Mouse (Mus musculus): Measurements from ENCODE around the gene Zscan21. TPM values are rescaled to one million over a fixed set of nuclear protein-coding genes. Genes with fewer than 3 reads are reported as not detected.

The Zscan21 gene
- total and polyA plus RNA-seq, 2 experiments = 6.8 to 8.9 TPM

DNA sequence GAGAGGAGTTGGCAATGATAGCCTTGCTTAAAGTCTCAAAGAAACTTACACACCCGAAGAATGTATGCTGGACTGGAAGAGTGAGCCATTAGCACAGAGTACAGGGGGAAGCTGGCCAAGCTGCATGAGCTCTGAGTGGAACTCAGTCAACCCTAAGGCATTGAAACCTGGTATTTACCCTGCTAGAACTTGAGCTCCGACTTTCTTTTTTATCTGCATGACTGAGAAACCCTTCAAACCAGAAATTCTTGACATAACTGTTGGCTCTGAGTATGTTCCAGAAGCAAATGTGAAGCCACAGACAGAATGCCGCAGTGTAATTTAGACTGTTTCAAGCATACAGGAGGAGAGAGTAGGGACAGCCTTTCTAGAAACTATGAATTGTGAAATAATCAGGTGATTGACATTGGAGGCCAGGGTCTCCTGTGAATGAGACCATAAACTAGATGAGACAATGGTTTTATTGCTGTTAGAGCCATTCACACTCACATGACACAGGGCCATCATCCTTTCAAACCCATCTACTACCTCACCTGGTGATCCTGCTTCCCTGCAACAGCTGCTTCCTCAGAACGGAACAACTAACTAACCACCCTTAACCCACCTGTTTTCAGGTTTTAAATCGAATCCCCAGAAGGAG is 15.8 kb downstream of the Zscan21 start:
- DNase-seq (ENCODE audit: extremely low read depth, low read depth, low spot score) = no peak
- Histone ChIP-seq H3K9ac (ENCODE audit: low read depth, low read length) (no peak overlapping the region), H3K4me1 (ENCODE audit: control insufficient read depth, insufficient read depth, low read length) (no peaks in the 10 kb centered on the region), H3K79me2 (ENCODE audit: control insufficient read depth, insufficient read depth, low read length) (no peaks in the 10 kb centered on the region), H3K4me3 (ENCODE audit: insufficient read depth, low read depth, low read length) (no peak overlapping the region), H3K36me3 (ENCODE audit: control insufficient read depth, insufficient read depth, low read length) (peaks cover 47% of the 10 kb centered on the region), H3K27me3 (ENCODE audit: control insufficient read depth, insufficient read depth, low read length) (no peaks in the 10 kb centered on the region), H3K27ac (replicated peaks; ENCODE audit: insufficient read depth, low read depth, low read length) (no peak overlapping the region)
- WGBS = 92% methylated on average over 5 of the region's 5 CpGs
- no peak for TF ChIP-seq CTCF (IDR thresholded peaks at IDR 0.05; ENCODE audit: low read depth, low read length)
- no peak for TF ChIP-seq POLR2A (IDR thresholded peaks at IDR 0.05; ENCODE audit: extremely low read depth, insufficient read depth, low read length)

GRCm38 (mm10) chr5:138137257-138137656 is 20.6 kb downstream of the Zscan21 start:
- no peaks in the 10 kb centered on the region for H3K4me1 ChIP-seq (ENCODE audit: control insufficient read depth, insufficient read depth, low read length)
- H3K4me3 ChIP-seq (ENCODE audit: insufficient read depth, low read depth, low read length) = no peak overlapping the region
- TF ChIP-seq CTCF (IDR thresholded peaks at IDR 0.05; ENCODE audit: low read depth, low read length) (no peak), POLR2A (IDR thresholded peaks at IDR 0.05; ENCODE audit: extremely low read depth, insufficient read depth, low read length) (no peak)
- WGBS = 20% methylated on average over 4 of the region's 4 CpGs
- no peaks in the 10 kb centered on the region for H3K79me2 ChIP-seq (ENCODE audit: control insufficient read depth, insufficient read depth, low read length)
- H3K27me3 ChIP-seq (ENCODE audit: control insufficient read depth, insufficient read depth, low read length) = no peaks in the 10 kb centered on the region
- DNase-seq (ENCODE audit: extremely low read depth, low read depth, low spot score) = no peak
- peaks cover 17% of the 10 kb centered on the region for H3K36me3 ChIP-seq (ENCODE audit: control insufficient read depth, insufficient read depth, low read length)
- H3K27ac ChIP-seq (replicated peaks; ENCODE audit: insufficient read depth, low read depth, low read length) = no peak overlapping the region
- no peak overlapping the region for H3K9ac ChIP-seq (ENCODE audit: low read depth, low read length)

DNA sequence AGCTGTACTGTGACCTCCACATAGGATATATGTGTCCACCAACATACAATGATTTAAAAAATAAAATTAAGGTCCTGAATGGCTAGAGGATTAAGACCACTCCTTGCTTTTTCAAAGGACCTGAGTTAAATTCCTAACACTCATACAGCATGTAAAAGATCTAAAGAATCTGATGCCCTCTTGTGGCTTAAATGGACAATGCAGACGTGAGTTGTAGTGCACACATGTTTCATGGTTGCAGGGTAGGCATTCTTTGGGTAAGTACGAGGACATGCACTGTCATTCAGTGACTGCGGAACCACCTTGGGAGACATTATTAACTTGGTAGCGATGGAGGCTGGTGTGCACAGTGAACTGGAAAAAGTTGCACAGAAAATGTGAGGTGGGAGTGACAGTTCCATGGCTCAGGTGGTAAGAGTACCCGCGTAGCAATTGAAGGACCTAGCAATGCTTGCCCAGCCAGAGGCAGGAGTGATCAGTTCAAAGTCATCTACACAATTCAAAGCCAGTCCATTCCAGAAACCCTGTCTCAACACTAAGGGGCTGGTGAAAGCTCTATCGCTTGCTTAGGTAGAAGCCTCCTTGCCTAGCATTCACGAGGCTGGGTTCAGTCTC is 21.3 kb downstream of the Zscan21 start:
- Histone ChIP-seq H3K36me3 (ENCODE audit: control insufficient read depth, insufficient read depth, low read length) (peaks cover 9% of the 10 kb centered on the region; the same call in 1 of the 2 replicates), H3K9ac (ENCODE audit: low read depth, low read length) (no peak overlapping the region), H3K4me1 (ENCODE audit: control insufficient read depth, insufficient read depth, low read length) (no peaks in the 10 kb centered on the region), H3K4me3 (ENCODE audit: insufficient read depth, low read depth, low read length) (no peak overlapping the region), H3K27me3 (ENCODE audit: control insufficient read depth, insufficient read depth, low read length) (no peaks in the 10 kb centered on the region), H3K79me2 (ENCODE audit: control insufficient read depth, insufficient read depth, low read length) (no peaks in the 10 kb centered on the region), H3K27ac (replicated peaks; ENCODE audit: insufficient read depth, low read depth, low read length) (no peak overlapping the region)
- no peak for TF ChIP-seq POLR2A (IDR thresholded peaks at IDR 0.05; ENCODE audit: extremely low read depth, insufficient read depth, low read length)
- peak; percentile 58 for TF ChIP-seq CTCF (IDR thresholded peaks at IDR 0.05; ENCODE audit: low read depth, low read length)
- WGBS = 55% methylated on average over 8 of the region's 8 CpGs
- peak; percentile 58 for DNase-seq (ENCODE audit: extremely low read depth, low read depth, low spot score)

DNA sequence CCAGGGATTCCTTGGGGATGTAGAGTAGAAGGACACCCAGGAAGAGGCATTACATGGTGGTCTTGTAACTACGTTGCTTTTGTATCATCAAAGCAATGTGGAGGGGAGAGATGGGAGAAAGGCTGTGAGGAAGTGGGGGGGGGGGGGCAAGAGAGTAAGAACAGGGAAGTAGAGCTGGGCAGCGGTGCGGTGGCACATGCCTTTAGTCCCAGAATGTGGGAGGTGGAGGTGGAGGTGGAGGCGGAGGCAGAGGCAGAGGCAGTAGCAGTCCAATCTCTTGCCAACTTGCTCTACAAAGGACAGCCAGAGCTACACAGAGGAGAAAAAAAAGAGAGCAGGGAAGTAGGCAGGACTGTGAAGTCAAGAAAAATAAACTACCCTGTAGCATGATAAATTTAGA is 21.9 kb downstream of the Zscan21 start:
- H3K79me2 ChIP-seq (ENCODE audit: control insufficient read depth, insufficient read depth, low read length) = no peaks in the 10 kb centered on the region
- no peak for TF ChIP-seq POLR2A (IDR thresholded peaks at IDR 0.05; ENCODE audit: extremely low read depth, insufficient read depth, low read length)
- no peak for TF ChIP-seq CTCF (IDR thresholded peaks at IDR 0.05; ENCODE audit: low read depth, low read length)
- H3K4me1 ChIP-seq (ENCODE audit: control insufficient read depth, insufficient read depth, low read length) = no peaks in the 10 kb centered on the region
- H3K27me3 ChIP-seq (ENCODE audit: control insufficient read depth, insufficient read depth, low read length) = no peaks in the 10 kb centered on the region
- H3K9ac ChIP-seq (ENCODE audit: low read depth, low read length) = no peak overlapping the region
- H3K4me3 ChIP-seq (ENCODE audit: insufficient read depth, low read depth, low read length) = no peak overlapping the region
- 65% methylated on average over 4 of the region's 4 CpGs for WGBS
- peaks cover 6% of the 10 kb centered on the region; the same call in 1 of the 2 replicates for H3K36me3 ChIP-seq (ENCODE audit: control insufficient read depth, insufficient read depth, low read length)
- DNase-seq (ENCODE audit: extremely low read depth, low read depth, low spot score) = no peak
- H3K27ac ChIP-seq (replicated peaks; ENCODE audit: insufficient read depth, low read depth, low read length) = no peak overlapping the region

GRCm38 (mm10) chr5:138154390-138154789 is 37.7 kb downstream of the Zscan21 start:
- no peak for TF ChIP-seq POLR2A (IDR thresholded peaks at IDR 0.05; ENCODE audit: extremely low read depth, insufficient read depth, low read length)
- no peak for TF ChIP-seq CTCF (IDR thresholded peaks at IDR 0.05; ENCODE audit: low read depth, low read length)
- H3K27ac ChIP-seq (replicated peaks; ENCODE audit: insufficient read depth, low read depth, low read length) = no peak overlapping the region
- H3K4me3 ChIP-seq (ENCODE audit: insufficient read depth, low read depth, low read length) = no peak overlapping the region; the same call in 1 of the 2 replicates
- no peaks in the 10 kb centered on the region for H3K27me3 ChIP-seq (ENCODE audit: control insufficient read depth, insufficient read depth, low read length)
- no peaks in the 10 kb centered on the region for H3K79me2 ChIP-seq (ENCODE audit: control insufficient read depth, insufficient read depth, low read length)
- peaks cover 21% of the 10 kb centered on the region for H3K36me3 ChIP-seq (ENCODE audit: control insufficient read depth, insufficient read depth, low read length)
- peak; percentile 88 for DNase-seq (ENCODE audit: extremely low read depth, low read depth, low spot score)
- no peak overlapping the region for H3K9ac ChIP-seq (ENCODE audit: low read depth, low read length)
- peaks cover 9% of the 10 kb centered on the region; the same call in 1 of the 2 replicates for H3K4me1 ChIP-seq (ENCODE audit: control insufficient read depth, insufficient read depth, low read length)
- WGBS = 9% methylated on average over 3 of the region's 3 CpGs

DNA sequence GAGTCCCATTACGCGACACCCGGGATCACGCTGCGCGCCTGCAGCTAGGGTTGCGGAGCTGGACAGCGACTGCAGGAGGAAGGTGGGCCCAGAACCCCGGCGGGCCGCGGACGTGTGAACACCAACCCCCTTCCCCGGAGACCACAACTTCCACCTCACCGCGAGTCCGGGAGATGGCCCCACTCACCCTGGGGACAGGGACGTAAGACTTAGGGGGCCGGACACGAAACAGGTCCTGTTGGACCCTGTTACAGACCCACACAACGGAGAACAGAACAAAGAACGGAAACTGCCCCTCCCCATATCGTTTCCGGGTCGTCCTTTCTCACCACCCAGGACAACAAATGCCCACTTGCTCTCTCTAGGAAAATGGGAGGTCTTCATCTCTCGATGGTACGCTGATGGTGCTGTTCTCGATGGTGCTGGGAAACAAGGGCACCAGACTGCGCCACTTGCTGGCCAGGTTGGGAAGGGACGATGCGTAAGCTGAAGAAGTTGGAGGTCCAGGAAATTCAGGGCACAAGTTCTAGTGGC is 38.8 kb downstream of the Zscan21 start, which contains the start of gene Zfp113:
Gene Zfp113, minus strand, starts transcription at position 302 of the 534 bp plus-strand sequence.
- under 1% methylated on average over 31 of the region's 31 CpGs for WGBS
- TF ChIP-seq CTCF (IDR thresholded peaks at IDR 0.05; ENCODE audit: low read depth, low read length) (peak; percentile 95), POLR2A (IDR thresholded peaks at IDR 0.05; ENCODE audit: extremely low read depth, insufficient read depth, low read length) (peak; percentile 73; the same call in 1 of the 2 replicates)
- peak within 1 kb of the TSS; percentile 81 for H3K4me3 ChIP-seq (ENCODE audit: insufficient read depth, low read depth, low read length)

More for the DNA sequence above, 38.8 kb downstream of the Zscan21 start, which contains the start of gene Zfp113:
- H3K9ac ChIP-seq (ENCODE audit: low read depth, low read length) = peak within 1 kb of the TSS; percentile 89
- DNase-seq (ENCODE audit: extremely low read depth, low read depth, low spot score) = peak; percentile 95
- H3K4me1 ChIP-seq (ENCODE audit: control insufficient read depth, insufficient read depth, low read length) = peaks cover 9% of the 10 kb centered on the region
- peaks cover 17% of the 10 kb centered on the region for H3K36me3 ChIP-seq (ENCODE audit: control insufficient read depth, insufficient read depth, low read length)
- peak within 1 kb of the TSS; percentile 82 for H3K27ac ChIP-seq (replicated peaks; ENCODE audit: insufficient read depth, low read depth, low read length)
- H3K79me2 ChIP-seq (ENCODE audit: control insufficient read depth, insufficient read depth, low read length) = no peaks in the 10 kb centered on the region
- no peaks in the 10 kb centered on the region for H3K27me3 ChIP-seq (ENCODE audit: control insufficient read depth, insufficient read depth, low read length)
